Mouse (Mus musculus) lung, postnatal 0 days (tissue): Measurements from ENCODE around the gene Rbm38. TPM values are rescaled to one million over a fixed set of nuclear protein-coding genes. Genes with fewer than 3 reads are reported as not detected.

Source experiments
- ATAC-seq: fragments of 200-750 bp; cut with Nextera tagmentation; 2 replicates; pipeline ENCODE4 v1.8.0; 2017; ENCODE audit warnings: moderate library complexity
- DNase-seq: peaks from one replicate; pipeline ENCODE4 v3.0.0-alpha.2; 2016; ENCODE audit warnings: low spot score
- H3K27ac ChIP-seq: fragments of 300-500 bp; sonication (generic); 2 replicates; pipeline ENCODE4 v1.5.1; 2014; ENCODE audit warnings: antibody characterized with exemption, mild to moderate bottlenecking, low read length, mixed read lengths
- H3K27me3 ChIP-seq: fragments of 300-500 bp; sonication (generic); replicated peaks from 2 replicates; pipeline ENCODE4 v1.6.1; 2014; ENCODE audit warnings: low read length, mixed read lengths; ENCODE audit not compliant: insufficient read depth
- H3K36me3 ChIP-seq: fragments of 300-500 bp; sonication (generic); 2 replicates; pipeline ENCODE4 v1.6.1; 2014; ENCODE audit warnings: low read length, mixed read lengths; ENCODE audit not compliant: insufficient read depth
- H3K4me1 ChIP-seq: fragments of 300-500 bp; sonication (generic); 2 replicates; pipeline ENCODE4 v1.6.1; 2014; ENCODE audit warnings: antibody characterized with exemption, low read depth, low read length, mixed read lengths; ENCODE audit not compliant: insufficient read depth
- H3K4me2 ChIP-seq: fragments of 300-500 bp; sonication (generic); replicated peaks from 2 replicates; pipeline ENCODE4 v1.6.1; 2014; ENCODE audit warnings: low read depth, mild to moderate bottlenecking, low read length, moderate library complexity, mixed read lengths
- H3K4me3 ChIP-seq: fragments of 300-500 bp; sonication (generic); 2 replicates; pipeline ENCODE4 v1.5.1; 2014; ENCODE audit warnings: low read depth, low read length
- H3K9ac ChIP-seq: fragments of 300-500 bp; sonication (generic); replicated peaks from 2 replicates; pipeline ENCODE4 v1.6.1; 2014; ENCODE audit warnings: low read depth, mild to moderate bottlenecking
- H3K9me3 ChIP-seq: fragments of 300-500 bp; sonication (generic); 2 replicates; pipeline ENCODE4 v1.6.1; 2016; ENCODE audit warnings: low read length, mixed read lengths
- CTCF ChIP-seq: IDR thresholded peaks from 2 replicates; pipeline ENCODE4 v1.5.1; 2016; ENCODE audit warnings: antibody characterized with exemption, mild to moderate bottlenecking
- EP300 ChIP-seq: IDR thresholded peaks from 2 replicates; pipeline ENCODE4 v1.6.1; 2016; ENCODE audit warnings: antibody characterized with exemption, mild to moderate bottlenecking, control low read depth
- WGBS: fragments of 180-500 bp; shearing (Covaris S2); extraction: QIAGEN DNeasy Blood & Tissue Kit; methylation state at CpG from one replicate; pipeline ENCODE4 v1.1.7; 2014; 5-methylcytosine and 5-hydroxymethylcytosine counted together
- polyA plus RNA-seq: library from polyadenylated mRNA; unstranded; fragments of >200 nt; fragmentation: Nextera tagmentation; extraction: Ambion mirVana; gene quantifications from 2 replicates; pipeline ENCODE4 v1.2.1, GENCODE M21; 2015

The Rbm38 gene
- 12.8 and 15.2 TPM in 2 replicates for polyA plus RNA-seq

DNA sequence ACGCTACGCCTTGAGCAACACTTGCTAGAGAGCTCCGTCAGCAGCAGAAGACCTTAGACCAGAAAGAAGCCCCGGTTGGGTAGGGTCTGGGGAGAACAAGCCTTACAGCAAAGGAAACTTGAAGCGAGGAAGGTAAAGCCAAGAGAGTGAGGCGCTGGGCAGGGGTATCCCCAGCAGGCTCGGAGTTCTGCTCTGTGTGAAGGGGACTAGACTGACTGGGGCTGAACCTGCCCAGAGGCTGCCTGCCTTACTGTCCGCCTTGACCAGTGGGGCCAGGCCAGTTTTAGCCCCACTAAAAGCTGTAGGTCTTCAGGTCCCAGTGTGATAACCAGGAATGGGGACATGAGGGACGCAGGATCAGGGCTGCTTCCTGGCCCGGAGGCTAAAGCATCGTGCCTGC lies at the start of gene Rbm38:
Rbm38 (plus strand) TSS at position 69 of the 400 bp plus-strand sequence.
- Histone ChIP-seq H3K9ac (no peak within 1 kb of the TSS), H3K4me3 (peak within 1 kb of the TSS; percentile 77), H3K4me1 (peaks cover 17% of the 10 kb centered on the region; the same call in 1 of the 2 replicates), H3K27ac (no peak within 1 kb of the TSS), H3K4me2 (peak within 1 kb of the TSS; percentile 94), H3K9me3 (no peaks in the 10 kb centered on the region), H3K27me3 (no peaks in the 10 kb centered on the region), H3K36me3 (no peaks in the 10 kb centered on the region)
- 39% methylated on average over 11 of the region's 11 CpGs for WGBS
- DNase-seq (no peak), ATAC-seq (no peak)
- TF ChIP-seq EP300 (no peak), CTCF (no peak)

DNA sequence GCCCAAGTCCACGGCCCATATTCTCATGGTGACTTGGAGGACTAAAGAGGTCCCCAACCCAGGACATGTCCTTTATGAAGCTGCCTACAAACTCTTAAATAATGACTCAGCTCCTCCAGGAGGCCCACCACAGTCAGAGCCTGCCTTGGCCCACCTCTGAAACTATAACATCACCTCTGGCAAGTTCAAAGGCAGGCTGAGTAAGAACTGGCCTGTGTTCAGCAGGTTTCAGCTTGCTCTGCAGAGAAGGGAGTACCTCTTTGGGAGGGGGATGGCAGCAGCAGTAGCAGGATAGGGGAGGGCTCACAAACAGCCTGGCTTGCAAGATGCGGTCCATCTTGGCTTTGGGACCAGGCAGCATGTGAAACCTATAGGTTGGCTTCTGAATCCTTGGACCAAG lies 48.4 kb upstream of the Rbm38 start:
- H3K27ac ChIP-seq = no peak overlapping the region
- TF ChIP-seq EP300 (no peak), CTCF (no peak)
- no peak overlapping the region for H3K4me2 ChIP-seq
- no peak overlapping the region for H3K9ac ChIP-seq
- no peak overlapping the region for H3K4me3 ChIP-seq
- no peak for ATAC-seq
- H3K36me3 ChIP-seq = no peaks in the 10 kb centered on the region
- H3K4me1 ChIP-seq = no peaks in the 10 kb centered on the region
- DNase-seq = no peak
- H3K27me3 ChIP-seq = no peaks in the 10 kb centered on the region
- 91% methylated on average over 2 of the region's 2 CpGs for WGBS
- no peaks in the 10 kb centered on the region for H3K9me3 ChIP-seq

DNA sequence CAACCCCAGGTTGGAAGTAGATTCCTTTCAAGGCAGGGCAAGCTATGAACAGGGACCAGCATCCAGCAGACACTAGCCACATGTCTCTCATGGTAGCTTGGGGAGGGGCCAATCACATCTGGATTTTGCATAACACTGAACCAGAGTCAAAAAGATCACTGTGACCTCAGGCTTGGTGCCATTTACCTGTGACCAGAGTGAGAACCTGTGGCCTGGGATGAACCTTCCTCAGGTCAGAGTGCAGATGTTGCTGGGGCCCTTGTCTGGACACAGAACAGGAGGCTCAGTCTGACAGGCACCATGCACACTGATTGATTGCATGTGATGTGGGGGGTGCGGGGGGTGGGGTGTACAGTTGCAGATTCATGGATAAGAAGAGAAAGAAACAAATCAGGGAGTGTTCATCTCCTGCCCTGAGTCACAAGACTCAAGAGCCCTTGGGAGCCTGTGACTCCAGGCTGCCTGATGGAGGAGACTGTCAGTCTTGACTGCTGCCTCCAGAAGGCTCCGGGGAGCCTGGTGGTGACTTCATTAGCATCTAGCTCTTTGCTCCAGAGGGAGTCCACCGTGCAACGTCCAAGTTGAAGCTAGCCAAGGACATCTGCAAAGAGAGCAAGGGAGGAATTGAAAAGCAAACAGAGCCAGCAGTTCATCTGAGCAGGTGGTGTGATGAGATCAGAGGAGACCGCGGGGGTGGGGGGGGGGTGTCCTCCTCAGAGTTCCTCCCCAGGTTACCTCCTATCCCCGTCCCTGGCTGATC lies 46.3 kb upstream of the Rbm38 start:
- no peak for DNase-seq
- ATAC-seq = no peak
- Histone ChIP-seq H3K4me1 (no peaks in the 10 kb centered on the region), H3K9me3 (no peaks in the 10 kb centered on the region), H3K36me3 (no peaks in the 10 kb centered on the region), H3K4me2 (no peak overlapping the region), H3K9ac (no peak overlapping the region), H3K27me3 (no peaks in the 10 kb centered on the region), H3K27ac (no peak overlapping the region), H3K4me3 (no peak overlapping the region)
- TF ChIP-seq CTCF (no peak), EP300 (no peak)
- WGBS = 16% methylated on average over 7 of the region's 7 CpGs

DNA sequence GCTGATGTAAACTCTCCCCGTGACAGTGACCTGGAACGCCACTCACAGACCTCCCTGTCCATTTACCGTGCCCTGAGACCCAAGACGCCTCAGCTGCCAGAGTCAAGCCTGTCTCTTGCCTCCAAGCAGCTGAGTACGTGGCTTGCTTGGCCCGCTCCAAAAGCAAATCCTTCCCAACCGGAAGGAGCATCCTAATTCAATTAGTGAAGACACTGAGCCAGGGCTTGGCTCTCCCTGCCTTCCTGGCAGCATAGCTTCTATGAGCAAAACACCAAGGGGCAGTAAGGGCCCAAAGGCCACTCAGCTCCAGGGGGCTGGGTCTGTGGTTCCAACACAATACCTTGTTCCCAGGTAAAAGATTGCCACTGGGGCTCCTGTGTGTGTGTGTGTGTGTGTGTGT lies 45.6 kb upstream of the Rbm38 start:
- no peaks in the 10 kb centered on the region for H3K9me3 ChIP-seq
- H3K4me2 ChIP-seq = no peak overlapping the region
- TF ChIP-seq CTCF (no peak), EP300 (no peak)
- H3K36me3 ChIP-seq = no peaks in the 10 kb centered on the region
- no peak for ATAC-seq
- WGBS = 27% methylated on average over 7 of the region's 7 CpGs
- no peak for DNase-seq
- H3K27ac ChIP-seq = no peak overlapping the region
- H3K9ac ChIP-seq = no peak overlapping the region
- no peaks in the 10 kb centered on the region for H3K27me3 ChIP-seq
- no peak overlapping the region for H3K4me3 ChIP-seq
- H3K4me1 ChIP-seq = no peaks in the 10 kb centered on the region

DNA sequence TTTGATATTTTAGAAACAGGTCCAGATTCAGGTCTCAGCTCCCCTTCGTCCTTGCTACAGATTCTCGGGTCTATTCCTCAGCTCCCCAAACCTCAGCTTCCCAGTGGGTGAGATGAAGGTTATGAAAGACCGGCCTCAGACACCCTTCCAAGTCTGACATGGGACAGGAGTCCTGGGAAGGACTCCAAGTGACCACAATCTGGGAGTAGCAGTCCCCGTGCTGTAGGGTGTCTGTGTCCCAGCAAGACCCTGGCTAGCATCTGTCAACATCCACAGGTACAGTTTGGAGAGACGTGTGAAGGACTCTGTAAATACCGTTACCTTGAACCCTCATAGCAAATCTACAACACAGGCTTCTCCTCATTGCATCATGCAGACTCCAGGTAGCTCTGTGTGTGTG lies 45.1 kb upstream of the Rbm38 start:
- Histone ChIP-seq H3K27ac (no peak overlapping the region), H3K9me3 (no peaks in the 10 kb centered on the region), H3K9ac (no peak overlapping the region), H3K4me2 (no peak overlapping the region), H3K4me3 (no peak overlapping the region), H3K36me3 (no peaks in the 10 kb centered on the region), H3K27me3 (no peaks in the 10 kb centered on the region), H3K4me1 (no peaks in the 10 kb centered on the region)
- TF ChIP-seq CTCF = no peak
- no peak for TF ChIP-seq EP300
- DNase-seq (no peak), ATAC-seq (no peak)
- WGBS = 70% methylated on average over 6 of the region's 6 CpGs

DNA sequence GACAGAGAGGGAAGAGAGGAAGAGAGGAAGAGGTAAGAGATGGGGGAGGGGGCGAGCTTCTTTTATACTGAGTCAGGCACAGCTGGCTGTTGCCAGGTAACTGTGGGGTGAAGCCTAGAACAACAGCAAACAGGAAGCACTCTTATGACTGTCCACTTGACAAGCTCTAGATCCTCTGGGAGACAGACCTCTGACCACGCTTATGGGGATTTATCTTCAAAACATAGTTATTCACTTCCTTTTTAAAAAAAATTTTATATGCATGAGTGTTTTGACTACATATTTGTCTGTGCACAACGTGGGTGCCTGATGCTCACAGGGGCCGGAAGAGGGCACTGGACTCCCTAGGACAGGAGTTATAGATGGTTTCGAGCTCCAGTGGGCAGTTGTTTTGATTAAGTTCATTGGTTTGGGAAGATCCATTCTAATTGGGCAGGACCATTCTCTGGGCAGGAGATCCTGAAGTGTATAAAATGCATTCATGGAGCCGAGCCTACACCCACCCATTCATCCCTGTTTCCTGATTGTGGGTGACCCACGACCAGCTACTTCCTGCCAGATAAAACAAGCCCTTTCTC lies 43.5 kb upstream of the Rbm38 start:
- H3K9ac ChIP-seq = no peak overlapping the region
- TF ChIP-seq CTCF (no peak), EP300 (no peak)
- WGBS = 19% methylated on average over 7 of the region's 7 CpGs
- no peak overlapping the region for H3K4me2 ChIP-seq
- H3K27ac ChIP-seq = no peak overlapping the region
- DNase-seq (no peak), ATAC-seq (peak; percentile 33)
- H3K36me3 ChIP-seq = no peaks in the 10 kb centered on the region
- no peaks in the 10 kb centered on the region for H3K9me3 ChIP-seq
- H3K4me1 ChIP-seq = no peaks in the 10 kb centered on the region
- H3K27me3 ChIP-seq = no peaks in the 10 kb centered on the region
- H3K4me3 ChIP-seq = no peak overlapping the region
